Mouse (Mus musculus) c-Kit-positive CD71-positive TER-119-negative erythroid progenitor cells, embryonic 14.5 days (primary cell): ENCODE data around the gene Slamf6.
"Not testable (repeated sequence)": the region's sequence is repeated elsewhere in the genome, so short reads cannot be mapped to it uniquely, and the experiment has no call there.

ENCODE experiments used
- DNase-seq: peaks from one replicate; pipeline ENCODE4 v3.0.0-alpha.2; 2013; ENCODE audit warnings: low read depth

Gene Slamf6

GRCm38 (mm10) chr1:171917305-171918039 lies at the start of gene Slamf6:
Slamf6 (plus strand) TSS chr1:171917515.
- DNase-seq: no peak

- DNase-seq: no peak
These were observed 30.3 kb upstream of the Slamf6 start for GRCm38 (mm10) chr1:171886989-171887388.

GRCm38 (mm10) chr1:171895364-171895763 lies 22.0 kb upstream of the Slamf6 start, which contains the start of gene Gm10521:
Gm10521 (plus strand) TSS chr1:171895664.
- not testable (repeated sequence) for DNase-seq

- no peak for DNase-seq
These were observed 13.3 kb upstream of the Slamf6 start for GRCm38 (mm10) chr1:171904011-171904410.

GRCm38 (mm10) chr1:171915638-171916458 lies 1.5 kb upstream of the Slamf6 start:
- no peak for DNase-seq

GRCm38 (mm10) chr1:171918136-171918920 lies 1.0 kb downstream of the Slamf6 start:
- DNase-seq: no peak

GRCm38 (mm10) chr1:171919193-171919592 lies 1.9 kb downstream of the Slamf6 start:
- no peak for DNase-seq

- DNase-seq: no peak
These were observed 2.7 kb downstream of the Slamf6 start for GRCm38 (mm10) chr1:171919901-171920510.

GRCm38 (mm10) chr1:171920989-171921621 lies 3.8 kb downstream of the Slamf6 start:
- DNase-seq: no peak

- no peak for DNase-seq
These were observed 4.3 kb downstream of the Slamf6 start for GRCm38 (mm10) chr1:171921641-171922040.

- DNase-seq: no peak
These were observed 5.5 kb downstream of the Slamf6 start for GRCm38 (mm10) chr1:171922844-171923243.

- no peak for DNase-seq
These were observed 7.6 kb downstream of the Slamf6 start for GRCm38 (mm10) chr1:171924900-171925299.

GRCm38 (mm10) chr1:171933851-171934250 lies 16.5 kb downstream of the Slamf6 start:
- no peak for DNase-seq

- no peak for DNase-seq
These were observed 21.9 kb downstream of the Slamf6 start for GRCm38 (mm10) chr1:171938952-171939948.

- DNase-seq: no peak
These were observed 23.3 kb downstream of the Slamf6 start for GRCm38 (mm10) chr1:171940626-171941025.

- no peak for DNase-seq
These were observed 29.2 kb downstream of the Slamf6 start for GRCm38 (mm10) chr1:171946447-171946995.

GRCm38 (mm10) chr1:171948161-171948945 lies 31.0 kb downstream of the Slamf6 start:
- no peak for DNase-seq

- DNase-seq: no peak
These were observed 31.7 kb downstream of the Slamf6 start for GRCm38 (mm10) chr1:171948946-171949508.

- no peak for DNase-seq
These were observed 37.8 kb downstream of the Slamf6 start for GRCm38 (mm10) chr1:171955071-171955470.
